Mouse (Mus musculus): ENCODE data around the gene Stk25. TPM values are rescaled to one million over a fixed set of nuclear protein-coding genes. Genes with fewer than 3 reads are reported as not detected.
"Not testable (repeated sequence)": the region's sequence is repeated elsewhere in the genome, so short reads cannot be mapped to it uniquely, and the experiment has no call there.

Gene Stk25
- 140 and 148 TPM in 2 replicates for polyA plus RNA-seq (2015; fragmentation: Nextera tagmentation; extraction: Ambion mirVana)

GRCm38 (mm10) chr1:93658559-93658958 lies at the start of gene Stk25:
Gene Stk25 (minus strand): TSS chr1:93658659.
- not testable (repeated sequence) for H3K4me3 ChIP-seq (ENCODE audit: low read depth, low read length); H3K9me3 ChIP-seq (ENCODE audit: low read length); H3K4me2 ChIP-seq (replicated peaks; ENCODE audit: low read depth, low read length); H3K36me3 ChIP-seq (ENCODE audit: insufficient read depth, low read length); ATAC-seq; H3K27me3 ChIP-seq (replicated peaks; ENCODE audit: insufficient read depth, low read length); DNase-seq (ENCODE audit: low spot score); H3K4me1 ChIP-seq (ENCODE audit: insufficient read depth, low read depth, low read length); H3K27ac ChIP-seq (ENCODE audit: low read length); H3K9ac ChIP-seq (replicated peaks; ENCODE audit: low read depth)

DNA sequence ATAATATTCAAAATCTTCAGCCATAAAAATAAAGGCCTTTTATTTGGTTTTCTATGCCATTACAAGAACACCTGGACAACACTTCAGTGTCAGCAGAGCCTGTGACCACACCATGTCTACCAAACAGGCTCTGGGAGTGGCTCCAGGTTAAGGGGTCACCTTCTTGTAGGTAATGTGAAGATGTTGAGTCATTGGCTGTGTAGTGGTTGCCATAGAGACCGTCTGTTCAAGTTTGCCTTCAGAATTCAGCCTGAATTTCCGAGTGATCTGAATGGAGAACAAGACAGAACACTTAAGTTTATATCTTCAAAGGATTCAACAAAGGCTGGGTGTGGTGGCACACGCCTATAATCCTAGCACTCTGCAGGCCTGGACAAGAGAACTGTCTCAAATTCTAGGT lies 46.9 kb upstream of the Stk25 start:
- TF ChIP-seq CTCF (IDR thresholded peaks at IDR 0.05) = no peak
- no peak for TF ChIP-seq EP300 (IDR thresholded peaks at IDR 0.05)
- DNase-seq (ENCODE audit: low spot score) (peak; percentile 87), ATAC-seq (peak; percentile 93)
- H3K36me3 ChIP-seq (ENCODE audit: insufficient read depth, low read length) = no peaks in the 10 kb centered on the region
- H3K9ac ChIP-seq (replicated peaks; ENCODE audit: low read depth) = no peak overlapping the region
- no peak overlapping the region for H3K4me3 ChIP-seq (ENCODE audit: low read depth, low read length)
- peaks cover 7% of the 10 kb centered on the region for H3K4me1 ChIP-seq (ENCODE audit: insufficient read depth, low read depth, low read length)
- no peaks in the 10 kb centered on the region for H3K27me3 ChIP-seq (replicated peaks; ENCODE audit: insufficient read depth, low read length)
- 48% methylated on average over 3 of the region's 3 CpGs for WGBS
- H3K27ac ChIP-seq (ENCODE audit: low read length) = no peak overlapping the region; the same call in 1 of the 2 replicates
- H3K4me2 ChIP-seq (replicated peaks; ENCODE audit: low read depth, low read length) = no peak overlapping the region
- H3K9me3 ChIP-seq (ENCODE audit: low read length) = no peaks in the 10 kb centered on the region

DNA sequence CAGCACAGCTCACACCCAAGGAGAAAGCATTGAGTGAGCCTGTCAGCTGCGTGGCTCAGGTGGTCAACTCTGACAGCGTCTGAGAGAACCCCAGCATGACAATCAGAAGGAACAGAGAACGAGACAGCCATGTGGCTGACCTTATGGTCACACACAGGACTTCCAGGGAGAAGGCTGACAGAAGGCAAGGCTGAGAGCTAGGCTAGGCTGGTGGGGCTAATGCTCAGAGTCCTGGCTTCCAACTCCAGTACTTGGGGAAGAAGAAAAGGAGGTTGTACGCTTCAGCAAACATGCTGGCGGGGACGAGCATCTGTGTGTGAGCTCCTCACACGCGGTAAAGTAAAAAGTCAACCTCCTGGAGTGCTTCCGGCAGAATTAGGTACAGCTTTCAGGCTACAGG lies 45.9 kb upstream of the Stk25 start:
- Histone ChIP-seq H3K4me1 (ENCODE audit: insufficient read depth, low read depth, low read length) (peaks cover 7% of the 10 kb centered on the region), H3K4me2 (replicated peaks; ENCODE audit: low read depth, low read length) (no peak overlapping the region), H3K9me3 (ENCODE audit: low read length) (no peaks in the 10 kb centered on the region), H3K9ac (replicated peaks; ENCODE audit: low read depth) (no peak overlapping the region), H3K27ac (ENCODE audit: low read length) (0 out of 2 replicates have a peak overlapping the region, but pooled peaks have one; percentile 40), H3K4me3 (ENCODE audit: low read depth, low read length) (no peak overlapping the region), H3K36me3 (ENCODE audit: insufficient read depth, low read length) (no peaks in the 10 kb centered on the region), H3K27me3 (replicated peaks; ENCODE audit: insufficient read depth, low read length) (no peaks in the 10 kb centered on the region)
- WGBS = 71% methylated on average over 9 of the region's 9 CpGs
- ATAC-seq (no peak), DNase-seq (ENCODE audit: low spot score) (no peak)
- TF ChIP-seq EP300 (IDR thresholded peaks at IDR 0.05) = no peak
- TF ChIP-seq CTCF (IDR thresholded peaks at IDR 0.05) = no peak

DNA sequence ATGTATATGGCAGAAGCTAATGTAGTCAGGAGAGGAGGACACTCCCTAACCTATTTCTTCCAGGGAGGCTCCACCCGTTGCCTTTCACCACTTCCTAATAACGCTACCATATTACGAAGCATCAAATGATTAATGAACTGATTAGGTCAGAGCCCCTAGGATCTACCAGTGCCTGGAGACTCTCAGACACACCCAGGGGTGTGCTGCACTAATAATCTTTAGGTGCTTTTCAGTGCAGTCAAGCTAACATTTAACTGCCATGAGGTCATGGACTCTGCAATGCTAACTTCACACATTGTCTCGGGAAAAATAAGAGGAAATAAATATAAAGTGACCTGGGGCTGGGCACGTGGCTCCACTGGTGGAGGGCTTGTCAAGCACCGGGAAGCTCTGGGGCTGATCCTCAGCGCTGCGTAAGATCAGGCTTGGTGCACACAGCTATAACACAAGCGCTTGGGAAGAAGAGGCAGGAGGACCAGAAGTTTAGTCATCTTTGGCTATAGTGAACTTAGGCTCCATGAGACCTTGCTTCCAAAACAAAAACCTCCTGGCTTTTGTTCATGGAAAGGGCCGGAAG lies 45.1 kb upstream of the Stk25 start:
- no peak overlapping the region for H3K9ac ChIP-seq (replicated peaks; ENCODE audit: low read depth)
- TF ChIP-seq CTCF (IDR thresholded peaks at IDR 0.05) = no peak
- TF ChIP-seq EP300 (IDR thresholded peaks at IDR 0.05) = no peak
- no peaks in the 10 kb centered on the region for H3K36me3 ChIP-seq (ENCODE audit: insufficient read depth, low read length)
- no peak overlapping the region for H3K4me3 ChIP-seq (ENCODE audit: low read depth, low read length)
- no peak overlapping the region for H3K27ac ChIP-seq (ENCODE audit: low read length)
- peaks cover 7% of the 10 kb centered on the region for H3K4me1 ChIP-seq (ENCODE audit: insufficient read depth, low read depth, low read length)
- 76% methylated on average over 10 of the region's 10 CpGs for WGBS
- no peaks in the 10 kb centered on the region for H3K9me3 ChIP-seq (ENCODE audit: low read length)
- no peak for ATAC-seq
- H3K4me2 ChIP-seq (replicated peaks; ENCODE audit: low read depth, low read length) = no peak overlapping the region
- no peaks in the 10 kb centered on the region for H3K27me3 ChIP-seq (replicated peaks; ENCODE audit: insufficient read depth, low read length)
- no peak for DNase-seq (ENCODE audit: low spot score)

- Histone ChIP-seq H3K9ac (replicated peaks; ENCODE audit: low read depth) (no peak overlapping the region), H3K4me1 (ENCODE audit: insufficient read depth, low read depth, low read length) (peaks cover 7% of the 10 kb centered on the region), H3K27me3 (replicated peaks; ENCODE audit: insufficient read depth, low read length) (no peaks in the 10 kb centered on the region), H3K4me3 (ENCODE audit: low read depth, low read length) (no peak overlapping the region), H3K36me3 (ENCODE audit: insufficient read depth, low read length) (no peaks in the 10 kb centered on the region), H3K27ac (ENCODE audit: low read length) (no peak overlapping the region), H3K4me2 (replicated peaks; ENCODE audit: low read depth, low read length) (no peak overlapping the region), H3K9me3 (ENCODE audit: low read length) (no peaks in the 10 kb centered on the region)
- ATAC-seq (no peak), DNase-seq (ENCODE audit: low spot score) (no peak)
- 72% methylated on average over 1 of the region's 1 CpGs for WGBS
- TF ChIP-seq EP300 (IDR thresholded peaks at IDR 0.05) = no peak
- TF ChIP-seq CTCF (IDR thresholded peaks at IDR 0.05) = no peak
These were observed 43.6 kb upstream of the Stk25 start for GRCm38 (mm10) chr1:93702106-93702505.

GRCm38 (mm10) chr1:93699159-93699558 lies 40.7 kb upstream of the Stk25 start:
- no peak for ATAC-seq
- WGBS = 85% methylated on average over 4 of the region's 4 CpGs

GRCm38 (mm10) chr1:93697317-93697716 lies 38.9 kb upstream of the Stk25 start:
- H3K4me1 ChIP-seq (ENCODE audit: insufficient read depth, low read depth, low read length) = no peaks in the 10 kb centered on the region
- no peak overlapping the region for H3K4me3 ChIP-seq (ENCODE audit: low read depth, low read length)
- H3K9ac ChIP-seq (replicated peaks; ENCODE audit: low read depth) = no peak overlapping the region
- H3K27ac ChIP-seq (ENCODE audit: low read length) = no peak overlapping the region
- DNase-seq (ENCODE audit: low spot score) = peak; percentile 30
- no peak overlapping the region for H3K4me2 ChIP-seq (replicated peaks; ENCODE audit: low read depth, low read length)
- H3K9me3 ChIP-seq (ENCODE audit: low read length) = no peaks in the 10 kb centered on the region
- 34% methylated on average over 3 of the region's 3 CpGs for WGBS
- H3K36me3 ChIP-seq (ENCODE audit: insufficient read depth, low read length) = no peaks in the 10 kb centered on the region
- ATAC-seq = peak; percentile 52
- TF ChIP-seq EP300 (IDR thresholded peaks at IDR 0.05) (no peak), CTCF (IDR thresholded peaks at IDR 0.05) (no peak)
- H3K27me3 ChIP-seq (replicated peaks; ENCODE audit: insufficient read depth, low read length) = no peaks in the 10 kb centered on the region

More at GRCm38 (mm10) chr1:93699159-93699558, 40.7 kb upstream of the Stk25 start:
- Histone ChIP-seq H3K9ac (replicated peaks; ENCODE audit: low read depth) (no peak overlapping the region), H3K27ac (ENCODE audit: low read length) (no peak overlapping the region), H3K4me1 (ENCODE audit: insufficient read depth, low read depth, low read length) (no peaks in the 10 kb centered on the region), H3K9me3 (ENCODE audit: low read length) (no peaks in the 10 kb centered on the region), H3K4me3 (ENCODE audit: low read depth, low read length) (no peak overlapping the region), H3K27me3 (replicated peaks; ENCODE audit: insufficient read depth, low read length) (no peaks in the 10 kb centered on the region), H3K36me3 (ENCODE audit: insufficient read depth, low read length) (no peaks in the 10 kb centered on the region), H3K4me2 (replicated peaks; ENCODE audit: low read depth, low read length) (no peak overlapping the region)
- DNase-seq (ENCODE audit: low spot score) = no peak
- TF ChIP-seq CTCF (IDR thresholded peaks at IDR 0.05) (no peak), EP300 (IDR thresholded peaks at IDR 0.05) (no peak)
